Mouse (Mus musculus): ENCODE measurements around the gene Abcc8.

DNA sequence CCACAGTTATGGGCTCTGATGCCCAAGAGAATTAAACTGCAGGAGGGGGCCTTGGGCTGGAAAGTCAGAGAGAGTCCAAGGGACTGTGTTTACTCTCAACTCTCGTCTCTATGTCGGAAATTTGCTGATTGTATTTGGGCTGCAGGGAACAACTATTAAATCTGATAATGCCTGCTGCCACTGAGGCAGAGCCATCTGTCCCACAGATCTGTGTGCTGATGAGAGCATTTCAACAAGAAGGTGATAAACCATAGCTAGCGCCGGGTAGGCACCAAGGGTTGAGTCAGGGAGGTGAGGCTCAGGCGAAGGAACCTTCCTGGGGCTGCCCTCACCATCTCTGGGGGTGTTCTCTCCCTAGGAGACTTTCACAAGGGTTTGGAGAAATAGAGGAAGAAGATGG, 17.1 kb downstream of the Abcc8 start:
- TF ChIP-seq CTCF (IDR thresholded peaks at IDR 0.05; ENCODE audit: borderline replicate concordance, insufficient read depth, low read depth, low read length): no peak
- TF ChIP-seq POLR2A (IDR thresholded peaks at IDR 0.05; ENCODE audit: borderline replicate concordance, insufficient read depth, low read length): no peak

All from cerebellum, adult 2 months (tissue).